Mouse (Mus musculus): ENCODE data around the gene Daam2. TPM values are rescaled to one million over a fixed set of nuclear protein-coding genes. Genes with fewer than 3 reads are reported as not detected.

Daam2 gene
- polyA plus RNA-seq, 1 experiment from 2014 or later: 6.1 TPM

- Histone ChIP-seq H3K27ac (ENCODE audit: low read depth) (peak overlapping the region; percentile 88), H3K9me3 (ENCODE audit: control insufficient read depth, low read length) (no peaks in the 10 kb centered on the region), H3K27me3 (replicated peaks; ENCODE audit: control insufficient read depth, insufficient read depth, low read length) (peaks cover 4% of the 10 kb centered on the region; the same call in 1 of the 2 replicates), H3K4me2 (ENCODE audit: low read length) (peak overlapping the region; percentile 78), H3K4me1 (replicated peaks; ENCODE audit: control insufficient read depth, insufficient read depth, low read length) (peaks cover 16% of the 10 kb centered on the region), H3K36me3 (ENCODE audit: control insufficient read depth, insufficient read depth, low read length) (no peaks in the 10 kb centered on the region), H3K9ac (ENCODE audit: low read length) (peak overlapping the region; percentile 61; the same call in 1 of the 2 replicates), H3K4me3 (ENCODE audit: low read depth, low read length) (peak overlapping the region; percentile 63)
- ATAC-seq (replicated peaks; ENCODE audit: low FRiP score, low TSS enrichment, low read depth) (no peak; the same call in 1 of the 2 replicates), DNase-seq (ENCODE audit: low spot score) (no peak)
- 20% methylated on average over 3 of the region's 3 CpGs for WGBS
Observed at GRCm38 (mm10) chr17:49564489-49564888, 346 bp upstream of the Daam2 start.

- Histone ChIP-seq H3K36me3 (ENCODE audit: control insufficient read depth, insufficient read depth, low read length) (no peaks in the 10 kb centered on the region), H3K4me2 (ENCODE audit: low read length) (peak overlapping the region; percentile 78), H3K4me1 (replicated peaks; ENCODE audit: control insufficient read depth, insufficient read depth, low read length) (peaks cover 16% of the 10 kb centered on the region), H3K9me3 (ENCODE audit: control insufficient read depth, low read length) (no peaks in the 10 kb centered on the region), H3K9ac (ENCODE audit: low read length) (peak overlapping the region; percentile 61), H3K27ac (ENCODE audit: low read depth) (peak overlapping the region; percentile 88), H3K27me3 (replicated peaks; ENCODE audit: control insufficient read depth, insufficient read depth, low read length) (peaks cover 4% of the 10 kb centered on the region; the same call in 1 of the 2 replicates), H3K4me3 (ENCODE audit: low read depth, low read length) (peak overlapping the region; percentile 63)
- 13% methylated on average over 4 of the region's 4 CpGs for WGBS
- DNase-seq (ENCODE audit: low spot score): no peak
- ATAC-seq (replicated peaks; ENCODE audit: low FRiP score, low TSS enrichment, low read depth): peak; percentile 30; the same call in 1 of the 2 replicates
Observed at GRCm38 (mm10) chr17:49563416-49563780, 745 bp downstream of the Daam2 start.

GRCm38 (mm10) chr17:49562701-49563415, 1.3 kb downstream of the Daam2 start:
- peak; percentile 61 for DNase-seq (ENCODE audit: low spot score)
- peak overlapping the region; percentile 61 for H3K9ac ChIP-seq (ENCODE audit: low read length)
- peak overlapping the region; percentile 35; the same call in 1 of the 2 replicates for H3K27ac ChIP-seq (ENCODE audit: low read depth)
- no peaks in the 10 kb centered on the region for H3K9me3 ChIP-seq (ENCODE audit: control insufficient read depth, low read length)
- peaks cover 16% of the 10 kb centered on the region for H3K4me1 ChIP-seq (replicated peaks; ENCODE audit: control insufficient read depth, insufficient read depth, low read length)
- H3K4me3 ChIP-seq (ENCODE audit: low read depth, low read length): peak overlapping the region; percentile 63
- H3K36me3 ChIP-seq (ENCODE audit: control insufficient read depth, insufficient read depth, low read length): no peaks in the 10 kb centered on the region
- peak overlapping the region; percentile 78 for H3K4me2 ChIP-seq (ENCODE audit: low read length)
- peaks cover 4% of the 10 kb centered on the region; the same call in 1 of the 2 replicates for H3K27me3 ChIP-seq (replicated peaks; ENCODE audit: control insufficient read depth, insufficient read depth, low read length)
- ATAC-seq (replicated peaks; ENCODE audit: low FRiP score, low TSS enrichment, low read depth): peak; percentile 25; the same call in 1 of the 2 replicates
- WGBS: 8% methylated on average over 5 of the region's 5 CpGs

- Histone ChIP-seq H3K36me3 (ENCODE audit: control insufficient read depth, insufficient read depth, low read length) (no peaks in the 10 kb centered on the region), H3K27ac (ENCODE audit: low read depth) (no peak overlapping the region), H3K4me3 (ENCODE audit: low read depth, low read length) (peak overlapping the region; percentile 63), H3K9me3 (ENCODE audit: control insufficient read depth, low read length) (no peaks in the 10 kb centered on the region), H3K27me3 (replicated peaks; ENCODE audit: control insufficient read depth, insufficient read depth, low read length) (peaks cover 4% of the 10 kb centered on the region; the same call in 1 of the 2 replicates), H3K9ac (ENCODE audit: low read length) (no peak overlapping the region), H3K4me2 (ENCODE audit: low read length) (peak overlapping the region; percentile 78), H3K4me1 (replicated peaks; ENCODE audit: control insufficient read depth, insufficient read depth, low read length) (peaks cover 16% of the 10 kb centered on the region)
- 54% methylated on average over 4 of the region's 4 CpGs for WGBS
- no peak for ATAC-seq (replicated peaks; ENCODE audit: low FRiP score, low TSS enrichment, low read depth)
- DNase-seq (ENCODE audit: low spot score): no peak
Observed at GRCm38 (mm10) chr17:49561985-49562384, 2.2 kb downstream of the Daam2 start.

GRCm38 (mm10) chr17:49559786-49560289, 4.3 kb downstream of the Daam2 start:
- WGBS: 19% methylated on average over 5 of the region's 5 CpGs
- ATAC-seq (replicated peaks; ENCODE audit: low FRiP score, low TSS enrichment, low read depth) (no peak), DNase-seq (ENCODE audit: low spot score) (no peak)
- Histone ChIP-seq H3K4me2 (ENCODE audit: low read length) (no peak overlapping the region), H3K27ac (ENCODE audit: low read depth) (no peak overlapping the region), H3K4me3 (ENCODE audit: low read depth, low read length) (no peak overlapping the region), H3K9ac (ENCODE audit: low read length) (no peak overlapping the region), H3K9me3 (ENCODE audit: control insufficient read depth, low read length) (no peaks in the 10 kb centered on the region), H3K27me3 (replicated peaks; ENCODE audit: control insufficient read depth, insufficient read depth, low read length) (no peaks in the 10 kb centered on the region), H3K36me3 (ENCODE audit: control insufficient read depth, insufficient read depth, low read length) (no peaks in the 10 kb centered on the region), H3K4me1 (replicated peaks; ENCODE audit: control insufficient read depth, insufficient read depth, low read length) (peaks cover 16% of the 10 kb centered on the region)

GRCm38 (mm10) chr17:49556169-49556568, 8.0 kb downstream of the Daam2 start:
- Histone ChIP-seq H3K27me3 (replicated peaks; ENCODE audit: control insufficient read depth, insufficient read depth, low read length) (no peaks in the 10 kb centered on the region), H3K4me1 (replicated peaks; ENCODE audit: control insufficient read depth, insufficient read depth, low read length) (peaks cover 6% of the 10 kb centered on the region; the same call in 1 of the 2 replicates), H3K9ac (ENCODE audit: low read length) (no peak overlapping the region), H3K4me2 (ENCODE audit: low read length) (no peak overlapping the region), H3K36me3 (ENCODE audit: control insufficient read depth, insufficient read depth, low read length) (no peaks in the 10 kb centered on the region), H3K9me3 (ENCODE audit: control insufficient read depth, low read length) (no peaks in the 10 kb centered on the region), H3K4me3 (ENCODE audit: low read depth, low read length) (no peak overlapping the region), H3K27ac (ENCODE audit: low read depth) (no peak overlapping the region)
- ATAC-seq (replicated peaks; ENCODE audit: low FRiP score, low TSS enrichment, low read depth): no peak
- 70% methylated on average over 3 of the region's 3 CpGs for WGBS
- DNase-seq (ENCODE audit: low spot score): no peak

GRCm38 (mm10) chr17:49551991-49552390, 12.2 kb downstream of the Daam2 start:
- no peak overlapping the region for H3K4me3 ChIP-seq (ENCODE audit: low read depth, low read length)
- WGBS: 86% methylated on average over 7 of the region's 7 CpGs

GRCm38 (mm10) chr17:49551465-49551864, 12.7 kb downstream of the Daam2 start:
- H3K36me3 ChIP-seq (ENCODE audit: control insufficient read depth, insufficient read depth, low read length): no peaks in the 10 kb centered on the region
- H3K27ac ChIP-seq (ENCODE audit: low read depth): no peak overlapping the region
- no peaks in the 10 kb centered on the region for H3K9me3 ChIP-seq (ENCODE audit: control insufficient read depth, low read length)
- no peak overlapping the region for H3K4me3 ChIP-seq (ENCODE audit: low read depth, low read length)
- H3K4me2 ChIP-seq (ENCODE audit: low read length): no peak overlapping the region
- H3K4me1 ChIP-seq (replicated peaks; ENCODE audit: control insufficient read depth, insufficient read depth, low read length): no peaks in the 10 kb centered on the region
- WGBS: 85% methylated on average over 2 of the region's 2 CpGs
- no peak for ATAC-seq (replicated peaks; ENCODE audit: low FRiP score, low TSS enrichment, low read depth)
- no peaks in the 10 kb centered on the region for H3K27me3 ChIP-seq (replicated peaks; ENCODE audit: control insufficient read depth, insufficient read depth, low read length)
- no peak overlapping the region for H3K9ac ChIP-seq (ENCODE audit: low read length)
- no peak for DNase-seq (ENCODE audit: low spot score)

More at GRCm38 (mm10) chr17:49551991-49552390, 12.2 kb downstream of the Daam2 start:
- H3K36me3 ChIP-seq (ENCODE audit: control insufficient read depth, insufficient read depth, low read length): no peaks in the 10 kb centered on the region
- no peak for ATAC-seq (replicated peaks; ENCODE audit: low FRiP score, low TSS enrichment, low read depth)
- H3K9me3 ChIP-seq (ENCODE audit: control insufficient read depth, low read length): no peaks in the 10 kb centered on the region
- no peaks in the 10 kb centered on the region for H3K4me1 ChIP-seq (replicated peaks; ENCODE audit: control insufficient read depth, insufficient read depth, low read length)
- H3K4me2 ChIP-seq (ENCODE audit: low read length): no peak overlapping the region
- H3K27me3 ChIP-seq (replicated peaks; ENCODE audit: control insufficient read depth, insufficient read depth, low read length): no peaks in the 10 kb centered on the region
- H3K9ac ChIP-seq (ENCODE audit: low read length): no peak overlapping the region
- no peak for DNase-seq (ENCODE audit: low spot score)
- no peak overlapping the region for H3K27ac ChIP-seq (ENCODE audit: low read depth)

Data from intestine, embryonic 14.5 days (tissue).